Mouse (Mus musculus): Measurements from ENCODE around the gene Ccdc169. TPM values are rescaled to one million over a fixed set of nuclear protein-coding genes. Genes with fewer than 3 reads are reported as not detected.

Ccdc169 gene
- polyA plus RNA-seq, 1 experiment from 2014 or later: not detected

DNA sequence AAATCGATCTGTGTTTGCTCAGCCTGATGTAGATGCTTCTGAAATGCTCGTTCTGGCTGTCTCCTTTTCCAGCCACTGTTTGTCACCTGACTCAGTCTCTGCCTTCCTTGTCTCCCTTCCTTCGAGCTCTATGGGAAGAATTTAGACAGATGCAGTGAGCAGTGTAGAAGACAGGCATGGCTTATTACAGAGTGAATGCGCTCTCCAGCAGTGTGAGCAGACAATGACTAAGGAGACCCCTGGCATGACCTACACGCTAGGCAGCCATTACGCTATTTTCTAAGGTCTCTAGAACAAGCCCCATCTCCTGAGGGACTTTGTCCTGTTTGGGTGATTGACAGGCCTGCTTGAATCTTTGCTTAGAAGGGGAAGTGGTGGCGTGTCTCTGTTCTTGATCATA is 24.0 kb downstream of the Ccdc169 start:
- Histone ChIP-seq H3K4me2 (ENCODE audit: low read depth, low read length) (no peak overlapping the region), H3K27ac (ENCODE audit: low read depth) (no peak overlapping the region), H3K9ac (replicated peaks) (no peak overlapping the region), H3K9me3 (ENCODE audit: low read length) (no peaks in the 10 kb centered on the region), H3K36me3 (replicated peaks; ENCODE audit: insufficient read depth, low read length) (no peaks in the 10 kb centered on the region), H3K4me1 (ENCODE audit: insufficient read depth) (no peaks in the 10 kb centered on the region), H3K27me3 (ENCODE audit: insufficient read depth, low read length) (no peaks in the 10 kb centered on the region), H3K4me3 (ENCODE audit: low read depth, low read length) (no peak overlapping the region)
- TF ChIP-seq EP300 (IDR thresholded peaks at IDR 0.05; ENCODE audit: low read depth): no peak
- TF ChIP-seq CTCF (IDR thresholded peaks at IDR 0.05; ENCODE audit: low read depth): no peak
- ATAC-seq (no peak), DNase-seq (no peak)
- 65% methylated on average over 7 of the region's 7 CpGs for WGBS (ENCODE audit: insufficient replicate concordance)

GRCm38 (mm10) chr3:55163510-55163909 is 26.4 kb downstream of the Ccdc169 start:
- no peak for DNase-seq
- no peak for ATAC-seq
- Histone ChIP-seq H3K4me1 (ENCODE audit: insufficient read depth) (no peaks in the 10 kb centered on the region), H3K9ac (replicated peaks) (no peak overlapping the region), H3K27ac (ENCODE audit: low read depth) (no peak overlapping the region), H3K9me3 (ENCODE audit: low read length) (no peaks in the 10 kb centered on the region), H3K4me3 (ENCODE audit: low read depth, low read length) (no peak overlapping the region), H3K36me3 (replicated peaks; ENCODE audit: insufficient read depth, low read length) (no peaks in the 10 kb centered on the region), H3K4me2 (ENCODE audit: low read depth, low read length) (no peak overlapping the region), H3K27me3 (ENCODE audit: insufficient read depth, low read length) (no peaks in the 10 kb centered on the region)
- TF ChIP-seq EP300 (IDR thresholded peaks at IDR 0.05; ENCODE audit: low read depth) (no peak), CTCF (IDR thresholded peaks at IDR 0.05; ENCODE audit: low read depth) (no peak)
- WGBS (ENCODE audit: insufficient replicate concordance): 72% methylated on average over 4 of the region's 4 CpGs

GRCm38 (mm10) chr3:55172478-55172877 is 35.3 kb downstream of the Ccdc169 start:
- H3K27ac ChIP-seq (ENCODE audit: low read depth): no peak overlapping the region

GRCm38 (mm10) chr3:55177271-55177670 is 40.1 kb downstream of the Ccdc169 start:
- no peaks in the 10 kb centered on the region for H3K36me3 ChIP-seq (replicated peaks; ENCODE audit: insufficient read depth, low read length)
- no peak for TF ChIP-seq EP300 (IDR thresholded peaks at IDR 0.05; ENCODE audit: low read depth)
- no peak for TF ChIP-seq CTCF (IDR thresholded peaks at IDR 0.05; ENCODE audit: low read depth)
- 67% methylated on average over 6 of the region's 6 CpGs for WGBS (ENCODE audit: insufficient replicate concordance)
- H3K9ac ChIP-seq (replicated peaks): no peak overlapping the region
- no peak overlapping the region for H3K27ac ChIP-seq (ENCODE audit: low read depth)
- H3K4me1 ChIP-seq (ENCODE audit: insufficient read depth): no peaks in the 10 kb centered on the region
- no peaks in the 10 kb centered on the region for H3K27me3 ChIP-seq (ENCODE audit: insufficient read depth, low read length)
- H3K9me3 ChIP-seq (ENCODE audit: low read length): no peaks in the 10 kb centered on the region
- no peak overlapping the region for H3K4me2 ChIP-seq (ENCODE audit: low read depth, low read length)
- ATAC-seq (no peak), DNase-seq (no peak)
- H3K4me3 ChIP-seq (ENCODE audit: low read depth, low read length): no peak overlapping the region

More at GRCm38 (mm10) chr3:55172478-55172877, 35.3 kb downstream of the Ccdc169 start:
- no peak overlapping the region for H3K9ac ChIP-seq (replicated peaks)
- 63% methylated on average over 3 of the region's 3 CpGs for WGBS (ENCODE audit: insufficient replicate concordance)
- ATAC-seq (no peak), DNase-seq (no peak)
- H3K4me1 ChIP-seq (ENCODE audit: insufficient read depth): no peaks in the 10 kb centered on the region
- H3K4me3 ChIP-seq (ENCODE audit: low read depth, low read length): no peak overlapping the region
- H3K27me3 ChIP-seq (ENCODE audit: insufficient read depth, low read length): no peaks in the 10 kb centered on the region
- no peaks in the 10 kb centered on the region for H3K9me3 ChIP-seq (ENCODE audit: low read length)
- no peak for TF ChIP-seq CTCF (IDR thresholded peaks at IDR 0.05; ENCODE audit: low read depth)
- TF ChIP-seq EP300 (IDR thresholded peaks at IDR 0.05; ENCODE audit: low read depth): no peak
- no peak overlapping the region for H3K4me2 ChIP-seq (ENCODE audit: low read depth, low read length)
- no peaks in the 10 kb centered on the region for H3K36me3 ChIP-seq (replicated peaks; ENCODE audit: insufficient read depth, low read length)

DNA sequence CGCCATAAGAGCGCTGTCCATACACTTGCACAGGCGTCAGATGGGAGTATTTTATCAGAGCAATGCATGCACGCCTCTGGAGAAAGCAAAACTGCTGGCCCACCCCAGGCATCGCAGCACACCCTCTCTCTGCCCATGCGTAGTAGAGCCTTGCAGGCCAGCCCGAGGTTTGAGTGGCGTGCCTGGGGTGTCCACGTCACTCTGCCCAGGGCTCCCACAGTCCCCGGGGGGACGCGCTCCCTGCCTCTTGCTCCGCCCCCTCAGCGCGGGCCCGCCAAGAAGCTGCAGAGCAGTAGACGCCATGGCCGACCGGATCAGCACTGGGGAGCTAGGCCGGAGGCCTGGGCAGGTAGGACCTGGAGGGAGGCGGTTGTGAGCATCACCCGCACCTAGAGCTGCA is 44.6 kb downstream of the Ccdc169 start, which contains the start of gene Sohlh2:
Gene Sohlh2 (plus strand): TSS at position 263 of the 400 bp plus-strand sequence.
- Histone ChIP-seq H3K27ac (ENCODE audit: low read depth) (no peak within 1 kb of the TSS), H3K27me3 (ENCODE audit: insufficient read depth, low read length) (no peaks in the 10 kb centered on the region), H3K9me3 (ENCODE audit: low read length) (no peaks in the 10 kb centered on the region), H3K4me2 (ENCODE audit: low read depth, low read length) (no peak within 1 kb of the TSS), H3K4me1 (ENCODE audit: insufficient read depth) (no peaks in the 10 kb centered on the region), H3K9ac (replicated peaks) (no peak within 1 kb of the TSS), H3K4me3 (ENCODE audit: low read depth, low read length) (no peak within 1 kb of the TSS), H3K36me3 (replicated peaks; ENCODE audit: insufficient read depth, low read length) (no peaks in the 10 kb centered on the region)
- WGBS (ENCODE audit: insufficient replicate concordance): 83% methylated on average over 22 of the region's 22 CpGs
- DNase-seq (no peak), ATAC-seq (no peak)
- TF ChIP-seq CTCF (IDR thresholded peaks at IDR 0.05; ENCODE audit: low read depth) (no peak), EP300 (IDR thresholded peaks at IDR 0.05; ENCODE audit: low read depth) (no peak)

GRCm38 (mm10) chr3:55191668-55192067 is 54.5 kb downstream of the Ccdc169 start:
- WGBS (ENCODE audit: insufficient replicate concordance): 71% methylated on average over 4 of the region's 4 CpGs
- no peak overlapping the region for H3K4me2 ChIP-seq (ENCODE audit: low read depth, low read length)

GRCm38 (mm10) chr3:55193351-55193750 is 56.2 kb downstream of the Ccdc169 start:
- WGBS (ENCODE audit: insufficient replicate concordance): 34% methylated on average over 2 of the region's 2 CpGs
- no peaks in the 10 kb centered on the region for H3K27me3 ChIP-seq (ENCODE audit: insufficient read depth, low read length)
- ATAC-seq (no peak), DNase-seq (no peak)
- H3K4me1 ChIP-seq (ENCODE audit: insufficient read depth): no peaks in the 10 kb centered on the region
- H3K9me3 ChIP-seq (ENCODE audit: low read length): no peaks in the 10 kb centered on the region
- H3K4me2 ChIP-seq (ENCODE audit: low read depth, low read length): no peak overlapping the region
- no peak overlapping the region for H3K9ac ChIP-seq (replicated peaks)
- TF ChIP-seq CTCF (IDR thresholded peaks at IDR 0.05; ENCODE audit: low read depth): no peak
- TF ChIP-seq EP300 (IDR thresholded peaks at IDR 0.05; ENCODE audit: low read depth): no peak
- no peak overlapping the region for H3K4me3 ChIP-seq (ENCODE audit: low read depth, low read length)
- no peaks in the 10 kb centered on the region for H3K36me3 ChIP-seq (replicated peaks; ENCODE audit: insufficient read depth, low read length)
- H3K27ac ChIP-seq (ENCODE audit: low read depth): no peak overlapping the region

More at GRCm38 (mm10) chr3:55191668-55192067, 54.5 kb downstream of the Ccdc169 start:
- DNase-seq (no peak), ATAC-seq (no peak)
- no peak overlapping the region for H3K4me3 ChIP-seq (ENCODE audit: low read depth, low read length)
- H3K27me3 ChIP-seq (ENCODE audit: insufficient read depth, low read length): no peaks in the 10 kb centered on the region
- no peaks in the 10 kb centered on the region for H3K36me3 ChIP-seq (replicated peaks; ENCODE audit: insufficient read depth, low read length)
- no peaks in the 10 kb centered on the region for H3K4me1 ChIP-seq (ENCODE audit: insufficient read depth)
- H3K9ac ChIP-seq (replicated peaks): no peak overlapping the region
- TF ChIP-seq EP300 (IDR thresholded peaks at IDR 0.05; ENCODE audit: low read depth) (no peak), CTCF (IDR thresholded peaks at IDR 0.05; ENCODE audit: low read depth) (no peak)
- H3K27ac ChIP-seq (ENCODE audit: low read depth): no peak overlapping the region
- no peaks in the 10 kb centered on the region for H3K9me3 ChIP-seq (ENCODE audit: low read length)

Data from liver, postnatal 0 days (tissue).